Mouse (Mus musculus) kidney, adult 2 months (tissue): ENCODE data around the gene Pacsin2. TPM values are rescaled to one million over a fixed set of nuclear protein-coding genes. Genes with fewer than 3 reads are reported as not detected.
A peak's percentile ranks its signal among the peaks of the same experiment; 100 is the strongest.

Source experiments
- DNase-seq: peaks from one replicate; pipeline ENCODE4 v3.0.0; 2021
- H3K27ac ChIP-seq: fragments of 200-500 bp; 2 replicates; pipeline ENCODE4 v1.5.1; 2012; ENCODE audit warnings: low read depth, low read length, control low read depth, inconsistent platforms; ENCODE audit not compliant: insufficient read depth
- H3K27me3 ChIP-seq: fragments of 200-500 bp; replicated peaks from 2 replicates; pipeline ENCODE4 v1.6.1; 2012; ENCODE audit warnings: mild to moderate bottlenecking, moderate library complexity, low read length, inconsistent platforms; ENCODE audit not compliant: control insufficient read depth, insufficient read depth
- H3K36me3 ChIP-seq: fragments of 200-500 bp; 2 replicates; pipeline ENCODE4 v1.6.1; 2012; ENCODE audit warnings: mild to moderate bottlenecking, moderate library complexity, low read length, inconsistent platforms; ENCODE audit not compliant: control insufficient read depth, insufficient read depth
- H3K4me1 ChIP-seq: fragments of 200-500 bp; 2 replicates; pipeline ENCODE4 v1.6.1; 2011; ENCODE audit warnings: low read length; ENCODE audit not compliant: control insufficient read depth, insufficient read depth
- H3K4me3 ChIP-seq: fragments of 200-500 bp; 2 replicates; pipeline ENCODE4 v1.5.1; 2011; ENCODE audit warnings: mild to moderate bottlenecking, low read depth, low read length, control low read depth; ENCODE audit not compliant: insufficient read depth
- CTCF ChIP-seq: fragments of 200-500 bp; conservative IDR thresholded peaks from 2 replicates; pipeline ENCODE4 v1.5.1; 2011; ENCODE audit warnings: low read depth, mild to moderate bottlenecking, control low read depth, low read length, moderate library complexity, mixed read lengths; ENCODE audit not compliant: insufficient read depth, insufficient read length
- POLR2A ChIP-seq: fragments of 200-500 bp; IDR thresholded peaks from one replicate; pipeline ENCODE4 v1.6.1; 2011; ENCODE audit warnings: low read depth, low read length, control low read depth
- WGBS: fragments of 180-500 bp; shearing (Covaris S2); methylation state at CpG from one replicate; pipeline ENCODE4 v1.1.7; 2018; 5-methylcytosine and 5-hydroxymethylcytosine counted together
- polyA plus RNA-seq: library from polyadenylated mRNA; depleted of rRNA; stranded (reverse); fragments of >200 nt; gene quantifications from 2 replicates; pipeline ENCODE4 v1.2.3, GENCODE M21; 2012

Gene Pacsin2
- polyA plus RNA-seq, 1 experiment: 126 TPM

GRCm38 (mm10) chr15:83360140-83360539, 104.3 kb downstream of the Pacsin2 start:
- WGBS: 90% methylated on average over 3 of the region's 3 CpGs

GRCm38 (mm10) chr15:83358476-83358875, 105.9 kb downstream of the Pacsin2 start:
- 50% methylated on average over 1 of the region's 1 CpGs for WGBS
- Histone ChIP-seq H3K4me1 (no peaks in the 10 kb centered on the region; the same call in 1 of the 2 replicates), H3K27me3 (no peaks in the 10 kb centered on the region), H3K36me3 (no peaks in the 10 kb centered on the region), H3K4me3 (no peak overlapping the region), H3K27ac (no peak overlapping the region)
- TF ChIP-seq POLR2A (no peak), CTCF (no peak)
- no peak for DNase-seq

More at GRCm38 (mm10) chr15:83360140-83360539, 104.3 kb downstream of the Pacsin2 start:
- Histone ChIP-seq H3K27me3 (no peaks in the 10 kb centered on the region), H3K36me3 (no peaks in the 10 kb centered on the region), H3K4me3 (no peak overlapping the region), H3K27ac (no peak overlapping the region), H3K4me1 (no peaks in the 10 kb centered on the region; the same call in 1 of the 2 replicates)
- TF ChIP-seq CTCF: no peak
- TF ChIP-seq POLR2A: no peak
- DNase-seq: no peak

GRCm38 (mm10) chr15:83351546-83351945, 112.9 kb downstream of the Pacsin2 start:
- Histone ChIP-seq H3K27me3 (no peaks in the 10 kb centered on the region), H3K27ac (no peak overlapping the region), H3K4me3 (no peak overlapping the region), H3K36me3 (no peaks in the 10 kb centered on the region), H3K4me1 (peaks cover 14% of the 10 kb centered on the region; the same call in 1 of the 2 replicates)
- peak; percentile 68 for DNase-seq
- 59% methylated on average over 4 of the region's 4 CpGs for WGBS
- TF ChIP-seq POLR2A (no peak), CTCF (no peak)

GRCm38 (mm10) chr15:83350859-83351258, 113.5 kb downstream of the Pacsin2 start:
- DNase-seq: no peak
- TF ChIP-seq CTCF: no peak
- no peak for TF ChIP-seq POLR2A
- Histone ChIP-seq H3K27ac (no peak overlapping the region), H3K36me3 (no peaks in the 10 kb centered on the region), H3K4me1 (peaks cover 14% of the 10 kb centered on the region; the same call in 1 of the 2 replicates), H3K27me3 (no peaks in the 10 kb centered on the region), H3K4me3 (no peak overlapping the region)
- WGBS: 74% methylated on average over 2 of the region's 2 CpGs

GRCm38 (mm10) chr15:83349954-83350711, 114.3 kb downstream of the Pacsin2 start, which contains the start of gene Arfgap3:
Gene Arfgap3, minus strand, starts transcription at chr15:83350247.
- DNase-seq: peak; percentile 97
- H3K4me3 ChIP-seq: peak within 1 kb of the TSS; percentile 88
- no peak for TF ChIP-seq CTCF
- TF ChIP-seq POLR2A: no peak

GRCm38 (mm10) chr15:83349225-83349953, 115.0 kb downstream of the Pacsin2 start:
- WGBS: 10% methylated on average over 8 of the region's 8 CpGs
- H3K27ac ChIP-seq: peak overlapping the region; percentile 65
- DNase-seq: peak; percentile 60
- H3K36me3 ChIP-seq: no peaks in the 10 kb centered on the region
- H3K27me3 ChIP-seq: no peaks in the 10 kb centered on the region
- TF ChIP-seq POLR2A (no peak), CTCF (no peak)
- H3K4me1 ChIP-seq: peaks cover 17% of the 10 kb centered on the region; the same call in 1 of the 2 replicates
- H3K4me3 ChIP-seq: peak overlapping the region; percentile 88

More at GRCm38 (mm10) chr15:83349954-83350711, 114.3 kb downstream of the Pacsin2 start, which contains the start of gene Arfgap3:
- Histone ChIP-seq H3K27me3 (no peaks in the 10 kb centered on the region), H3K4me1 (peaks cover 14% of the 10 kb centered on the region; the same call in 1 of the 2 replicates), H3K27ac (peak within 1 kb of the TSS; percentile 65), H3K36me3 (no peaks in the 10 kb centered on the region)
- WGBS: under 1% methylated on average over 60 of the region's 60 CpGs
